Mouse (Mus musculus) thymus, adult 2 months (tissue): ENCODE results near the gene Cat.

Experiments used
- CTCF ChIP-seq: fragments of 200-500 bp; IDR thresholded peaks from 2 replicates; pipeline ENCODE4 v1.5.1; 2012; ENCODE audit warnings: mild to moderate bottlenecking, control low read depth, low read length, moderate library complexity, borderline replicate concordance; ENCODE audit not compliant: control insufficient read depth, poor library complexity, insufficient read depth; ENCODE audit errors: extremely low read depth
- POLR2A ChIP-seq: fragments of 200-500 bp; IDR thresholded peaks from 2 replicates; pipeline ENCODE4 v1.6.1; 2012; ENCODE audit warnings: mild to moderate bottlenecking, low read length, control low read depth, moderate library complexity; ENCODE audit not compliant: control insufficient read depth, poor library complexity, insufficient read depth; ENCODE audit errors: extremely low read depth

- TF ChIP-seq CTCF (peak; percentile 85; the same call in 1 of the 2 replicates), POLR2A (no peak)
Measured at GRCm38 (mm10) chr2:103456646-103457045, 28.3 kb downstream of the Cat start.
